In the genomic region with DNA sequence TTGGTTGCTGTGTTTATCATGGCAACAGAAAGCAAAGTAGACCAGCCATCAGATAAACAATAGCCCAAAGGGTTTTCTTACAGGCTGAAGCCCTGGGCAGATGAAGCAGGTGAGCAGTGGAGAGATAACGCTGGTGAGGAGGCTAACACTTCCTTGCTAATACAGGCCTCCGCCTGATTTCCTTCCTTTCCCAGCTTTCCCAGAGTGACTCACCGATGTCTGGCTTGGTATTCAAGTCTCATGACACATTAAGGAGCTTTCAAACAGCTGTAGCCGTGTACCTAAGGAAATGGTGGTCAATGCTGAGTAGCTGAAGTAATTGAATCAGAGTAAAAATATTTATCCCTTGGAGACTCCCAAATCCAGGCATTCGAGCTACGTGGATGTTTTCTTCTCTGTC, we compare ENCODE assay signal across 21 mouse cellular contexts. TPM values are rescaled to one million over a fixed set of nuclear protein-coding genes. Genes with fewer than 3 reads are reported as not detected.
DNase-seq lines count a peak whose midpoint lies in the region; ATAC-seq and TF ChIP-seq lines count a peak whose summit lies in the region.
"Had no signal": no experiment of that assay in that cellular context is flagged by ENCODE, and none has a peak within 500 bp of the region (broad histone marks: within the 10 kb centered on the region; RNA-seq: fewer than 3 reads in every experiment).

No protein-coding gene starts in this region.

- no peaks in the 10 kb centered on the region for H3K36me3 ChIP-seq in C2C12 (ENCODE audit: control insufficient read depth, insufficient read depth)
- H3K36me3 ChIP-seq in forebrain, embryonic 10.5 days (replicated peaks), result no peaks in the 10 kb centered on the region
- H3K36me3 ChIP-seq: G1E; hindbrain, embryonic 12.5 days; hindbrain, embryonic 15.5 days had no signal

- H3K79me2 ChIP-seq in C2C12 (ENCODE audit: control insufficient read depth, insufficient read depth), result no peaks in the 10 kb centered on the region

- 90% methylated on average over 6 of the region's 6 CpGs for whole genome bisulfite sequencing in forebrain, embryonic 10.5 days

- no peak overlapping the region for H3ac ChIP-seq in C2C12 (ENCODE audit: control insufficient read depth, insufficient read length, low read depth)

- H3K4me1 ChIP-seq in forebrain, embryonic 10.5 days, result no peaks in the 10 kb centered on the region
- H3K4me1 ChIP-seq: hindbrain, embryonic 12.5 days; hindbrain, embryonic 15.5 days had no signal

- ATAC-seq in megakaryocyte, adult 5-6 weeks (ENCODE audit: poor library complexity, severe bottlenecking), result no peak
- ATAC-seq: forebrain, embryonic 14.5 days; forebrain, postnatal 0 days had no signal

- no peaks in the 10 kb centered on the region for H3K27me3 ChIP-seq in C2C12 (ENCODE audit: control insufficient read depth, insufficient read depth, insufficient read length)
- H3K27me3 ChIP-seq in forebrain, embryonic 10.5 days (ENCODE audit: poor library complexity, severe bottlenecking), result no peaks in the 10 kb centered on the region
- H3K27me3 ChIP-seq: CH12.LX; hindbrain, embryonic 12.5 days; hindbrain, embryonic 15.5 days had no signal

- H3K4me3 ChIP-seq in C2C12 (ENCODE audit: insufficient read depth, poor library complexity, severe bottlenecking), result no peak overlapping the region
- no peak overlapping the region for H3K4me3 ChIP-seq in forebrain, embryonic 10.5 days
- H3K4me3 ChIP-seq: gastrocnemius, adult 2 months; hindbrain, embryonic 12.5 days; hindbrain, embryonic 15.5 days had no signal

- peak; percentile 48 for DNase-seq in 3134 (ENCODE audit: extremely low read depth, insufficient read length, low spot score)
- DNase-seq in fibroblast of lung, adult 2 months (ENCODE audit: low read depth), result peak; percentile 37
- no peak for DNase-seq in forebrain, embryonic 10.5 days (ENCODE audit: extremely low spot score, low spot score)
- DNase-seq in urinary bladder, adult 2 months (ENCODE audit: low spot score), result no peak
- DNase-seq: adrenal gland, adult 8-10 months; adrenal gland, postnatal 25 days; cerebellum, adult 11-12 months; cerebellum, adult 9-10 months; cerebellum, postnatal 14 days; forebrain, postnatal 0 days; gastrocnemius, adult 2 months; gastrocnemius, postnatal 14 days; heart, adult 11 months; kidney, adult 18-20 months had no signal

- no peaks in the 10 kb centered on the region for H3K9me3 ChIP-seq in forebrain, embryonic 10.5 days
- H3K9me3 ChIP-seq: G1E; hindbrain, embryonic 12.5 days; hindbrain, embryonic 15.5 days had no signal

- no peak for TF ChIP-seq CTCF in C2C12 (IDR thresholded peaks at IDR 0.05; ENCODE audit: control insufficient read depth, insufficient read depth, insufficient read length)

- H3K79me3 ChIP-seq in C2C12 (ENCODE audit: low read depth), result no peaks in the 10 kb centered on the region

- H3K27ac ChIP-seq in forebrain, embryonic 10.5 days, result no peak overlapping the region
- H3K27ac ChIP-seq: gastrocnemius, adult 2 months; hindbrain, embryonic 12.5 days; hindbrain, embryonic 15.5 days had no signal

TF ChIP-seq in C2C12, 6 proteins besides CTCF, POLR2A, EP300 and RAD21:
- no peak for TF ChIP-seq MYOG (IDR thresholded peaks at IDR 0.05; ENCODE audit: control insufficient read depth, extremely low read depth, insufficient read length)
- no peak for TF ChIP-seq MAX (IDR thresholded peaks at IDR 0.05)
- TF ChIP-seq MYOD1 (IDR thresholded peaks at IDR 0.05; ENCODE audit: control insufficient read depth, insufficient read length, low read depth), result peak; percentile 80
- TF ChIP-seq FOSL1 (IDR thresholded peaks at IDR 0.05; ENCODE audit: insufficient read depth, low read length, poor library complexity, severe bottlenecking), result peak; percentile 36
- no peak for TF ChIP-seq CEBPB (IDR thresholded peaks at IDR 0.05; ENCODE audit: low read depth)
- no peak for TF ChIP-seq USF1 (IDR thresholded peaks at IDR 0.05; ENCODE audit: low read depth)
TF ChIP-seq in C2C12: peak in this region for 2.

RNA-seq across cellular contexts. Expression of a gene that starts 25.5 kb away (rescaled TPM):
- 4.2 TPM for polyA plus RNA-seq in C2C12 (2012; fragmentation: generic; extraction: Trizol)
- polyA plus RNA-seq in forebrain, embryonic 10.5 days (2016; fragmentation: Nextera tagmentation; extraction: Ambion mirVana), result 4.3 and 4.8 TPM in 2 replicates
- polyA plus RNA-seq in urinary bladder, adult 2 months (2012; rRNA removed), result 6.5 and 9.3 TPM in 2 replicates
- 16.4 and 17.2 TPM in 2 replicates for total RNA-seq in megakaryocyte, adult 5-6 weeks (2015)
- 6.1 and 10.0 TPM in 2 replicates for total RNA-seq in megakaryocyte, adult 5-6 weeks (2017)

Comparison
In these comparisons a context has a peak if more than half of its experiments do, and no peak if none do; other contexts are left out.
1. DNase-seq: peak in 3134 (single experiment) and fibroblast of lung, adult 2 months (single experiment); none in forebrain, embryonic 10.5 days (single experiment) and urinary bladder, adult 2 months (single experiment).